Mouse (Mus musculus): ENCODE data around the gene Rnf11.

Gene Rnf11

GRCm38 (mm10) chr4:109484621-109485020 lies at the start of gene Rnf11:
Gene Rnf11, minus strand, starts transcription at chr4:109484728.
- in situ Hi-C loops (cut with MboI, MseI) = loop anchor here (25.0 kb wide), 1 partner anchor 528 kb away; no protein-coding TSS in a partner anchor

- in situ Hi-C loops (cut with MboI, MseI) = no loop called here
Measured at GRCm38 (mm10) chr4:109531111-109531510, 46.6 kb upstream of the Rnf11 start, which contains the start of gene 4930522H14Rik. Gene 4930522H14Rik, minus strand, starts transcription at chr4:109531297.

- in situ Hi-C loops (cut with MboI, MseI) = no loop called here
Measured at GRCm38 (mm10) chr4:109530245-109530816, 45.8 kb upstream of the Rnf11 start.

- in situ Hi-C loops (cut with MboI, MseI) = loop anchor here (10.0 kb wide), 2 partner anchors 140 to 230 kb away; no protein-coding TSS in a partner anchor
Measured at GRCm38 (mm10) chr4:109504885-109505284, 20.4 kb upstream of the Rnf11 start.

- in situ Hi-C loops (cut with MboI, MseI) = loop anchor here (25.0 kb wide), 1 partner anchor 514 kb away; no protein-coding TSS in a partner anchor
Measured at GRCm38 (mm10) chr4:109498476-109498875, 13.9 kb upstream of the Rnf11 start.

- in situ Hi-C loops (cut with MboI, MseI) = loop anchor here (25.0 kb wide), 1 partner anchor 519 kb away; no protein-coding TSS in a partner anchor
Measured at GRCm38 (mm10) chr4:109493581-109493980, 9.1 kb upstream of the Rnf11 start.

- in situ Hi-C loops (cut with MboI, MseI) = loop anchor here (25.0 kb wide), 1 partner anchor 523 kb away; no protein-coding TSS in a partner anchor
Measured at GRCm38 (mm10) chr4:109488812-109489211, 4.3 kb upstream of the Rnf11 start.

GRCm38 (mm10) chr4:109482701-109483100 lies 1.8 kb downstream of the Rnf11 start:
- in situ Hi-C loops (cut with MboI, MseI) = loop anchor here (25.0 kb wide), 1 partner anchor 530 kb away; no protein-coding TSS in a partner anchor

GRCm38 (mm10) chr4:109481424-109481823 lies 3.1 kb downstream of the Rnf11 start:
- in situ Hi-C loops (cut with MboI, MseI) = loop anchor here (25.0 kb wide), 1 partner anchor 531 kb away; no protein-coding TSS in a partner anchor

- in situ Hi-C loops (cut with MboI, MseI) = loop anchor here (25.0 kb wide), 1 partner anchor 535 kb away; no protein-coding TSS in a partner anchor
Measured at GRCm38 (mm10) chr4:109477454-109477853, 7.1 kb downstream of the Rnf11 start.

- in situ Hi-C loops (cut with MboI, MseI) = loop anchor here (25.0 kb wide), 1 partner anchor 536 kb away; no protein-coding TSS in a partner anchor
Measured at GRCm38 (mm10) chr4:109476554-109477014, 7.9 kb downstream of the Rnf11 start.

GRCm38 (mm10) chr4:109475577-109476553 lies 8.7 kb downstream of the Rnf11 start:
- in situ Hi-C loops (cut with MboI, MseI) = loop anchor here (25.0 kb wide), 1 partner anchor 536 kb away; no protein-coding TSS in a partner anchor

GRCm38 (mm10) chr4:109475078-109475477 lies 9.4 kb downstream of the Rnf11 start:
- in situ Hi-C loops (cut with MboI, MseI) = loop anchor here (25.0 kb wide), 1 partner anchor 537 kb away; no protein-coding TSS in a partner anchor

- in situ Hi-C loops (cut with MboI, MseI) = no loop called here
Measured at GRCm38 (mm10) chr4:109472566-109472965, 12.0 kb downstream of the Rnf11 start.

GRCm38 (mm10) chr4:109471606-109472005 lies 12.9 kb downstream of the Rnf11 start:
- in situ Hi-C loops (cut with MboI, MseI) = no loop called here

- in situ Hi-C loops (cut with MboI, MseI) = no loop called here
Measured at GRCm38 (mm10) chr4:109467687-109468086, 16.8 kb downstream of the Rnf11 start.

- in situ Hi-C loops (cut with MboI, MseI) = no loop called here
Measured at GRCm38 (mm10) chr4:109463892-109464291, 20.6 kb downstream of the Rnf11 start.

- in situ Hi-C loops (cut with MboI, MseI) = no loop called here
Measured at GRCm38 (mm10) chr4:109460421-109461179, 23.9 kb downstream of the Rnf11 start.

GRCm38 (mm10) chr4:109456821-109457220 lies 27.7 kb downstream of the Rnf11 start:
- in situ Hi-C loops (cut with MboI, MseI) = no loop called here

GRCm38 (mm10) chr4:109448531-109448930 lies 36.0 kb downstream of the Rnf11 start:
- in situ Hi-C loops (cut with MboI, MseI) = no loop called here

- in situ Hi-C loops (cut with MboI, MseI) = no loop called here
Measured at GRCm38 (mm10) chr4:109445956-109446355, 38.6 kb downstream of the Rnf11 start.

All from T-helper 1 cell (primary cell).